Mouse (Mus musculus) lung, embryonic 15.5 days (tissue): ENCODE results near the gene Pth2. TPM values are rescaled to one million over a fixed set of nuclear protein-coding genes. Genes with fewer than 3 reads are reported as not detected.

Experiments used
- ATAC-seq: fragments of 200-750 bp; cut with Nextera tagmentation; 2 replicates; pipeline ENCODE4 v1.8.0; 2017; ENCODE audit warnings: moderate number of reproducible peaks, borderline replicate concordance; ENCODE audit not compliant: low FRiP score, low TSS enrichment; ENCODE audit errors: extremely low read depth
- H3K27ac ChIP-seq: fragments of 300-500 bp; sonication (generic); 2 replicates; pipeline ENCODE4 v1.5.1; 2015; ENCODE audit warnings: moderate library complexity, mild to moderate bottlenecking, inconsistent platforms
- H3K27me3 ChIP-seq: fragments of 300-500 bp; sonication (generic); 2 replicates; pipeline ENCODE4 v1.6.1; 2015; ENCODE audit warnings: inconsistent platforms
- H3K36me3 ChIP-seq: fragments of 300-500 bp; sonication (generic); 2 replicates; pipeline ENCODE4 v1.6.1; 2015; ENCODE audit warnings: inconsistent platforms
- H3K4me1 ChIP-seq: fragments of 300-500 bp; sonication (generic); 2 replicates; pipeline ENCODE4 v1.6.1; 2015; ENCODE audit warnings: inconsistent platforms
- H3K4me2 ChIP-seq: fragments of 300-500 bp; sonication (generic); 2 replicates; pipeline ENCODE4 v1.6.1; 2015; ENCODE audit warnings: inconsistent platforms, mild to moderate bottlenecking, moderate library complexity
- H3K4me3 ChIP-seq: fragments of 300-500 bp; sonication (generic); 2 replicates; pipeline ENCODE4 v1.5.1; 2015; ENCODE audit warnings: mild to moderate bottlenecking, inconsistent platforms
- H3K9ac ChIP-seq: fragments of 300-500 bp; sonication (generic); 2 replicates; pipeline ENCODE4 v1.6.1; 2015; ENCODE audit warnings: inconsistent platforms
- H3K9me3 ChIP-seq: fragments of 300-500 bp; sonication (generic); 2 replicates; pipeline ENCODE4 v1.6.1; 2016; ENCODE audit warnings: inconsistent platforms
- WGBS: fragments of 180-500 bp; shearing (Covaris S2); methylation state at CpG from one replicate; pipeline ENCODE4 v1.1.7; 2015; 5-methylcytosine and 5-hydroxymethylcytosine counted together
- polyA plus RNA-seq: library from polyadenylated mRNA; unstranded; fragments of >200 nt; fragmentation: Nextera tagmentation; extraction: Ambion mirVana; gene quantifications from 2 replicates; pipeline ENCODE4 v1.2.1, GENCODE M21; 2015

The Pth2 gene
- polyA plus RNA-seq, 1 experiment from 2014 or later = not detected

DNA sequence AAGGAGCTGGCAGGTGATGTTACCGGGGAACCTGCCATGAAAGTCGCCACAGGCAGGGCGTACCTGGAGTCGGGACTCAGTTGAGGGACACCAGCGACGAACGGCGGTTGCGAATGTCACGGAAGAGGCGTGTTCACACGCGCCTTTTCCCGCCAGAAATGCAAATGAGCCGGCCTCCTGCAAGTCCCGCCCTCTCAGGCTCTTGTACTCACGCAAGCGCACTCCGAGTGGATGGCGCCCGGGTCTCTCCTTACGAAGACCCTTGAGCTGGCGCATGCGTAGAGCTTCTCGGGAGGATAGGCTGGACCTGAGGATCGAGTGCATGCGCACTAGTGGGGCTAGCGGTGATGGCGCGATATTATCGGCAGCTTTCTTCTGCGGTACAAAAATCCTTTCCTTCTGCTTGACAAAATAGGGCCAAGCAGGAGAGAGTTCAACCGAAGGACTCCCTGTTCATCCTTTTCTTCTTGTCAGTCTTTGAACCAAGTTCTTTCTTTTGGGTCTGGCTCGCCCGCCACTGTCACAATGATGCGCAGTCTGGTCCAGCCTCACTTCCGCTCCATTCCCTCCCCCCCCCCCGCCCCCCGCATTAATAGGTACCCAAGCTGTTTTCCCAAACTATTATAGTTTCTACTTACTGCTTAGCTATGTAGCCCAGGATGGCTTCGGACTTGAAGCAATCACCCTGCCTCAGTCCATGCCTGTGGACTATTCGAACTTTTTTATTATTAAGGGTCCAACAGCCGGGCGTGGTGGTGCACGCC is 23.8 kb downstream of the Pth2 start, which contains the start of gene Ccdc155:
Gene Ccdc155, minus strand, starts transcription at position 513 of the 764 bp plus-strand sequence.
- 7% methylated on average over 43 of the region's 44 CpGs for WGBS
- Histone ChIP-seq H3K9ac (peak within 1 kb of the TSS; percentile 26; the same call in 1 of the 2 replicates), H3K36me3 (no peaks in the 10 kb centered on the region), H3K4me3 (peak within 1 kb of the TSS; percentile 49), H3K9me3 (no peaks in the 10 kb centered on the region), H3K27me3 (peaks cover 5% of the 10 kb centered on the region), H3K4me1 (no peaks in the 10 kb centered on the region), H3K27ac (no peak within 1 kb of the TSS), H3K4me2 (peak within 1 kb of the TSS; percentile 59)
- ATAC-seq = peak; percentile 95

GRCm38 (mm10) chr7:45208260-45208659 is 27.5 kb downstream of the Pth2 start:
- H3K27me3 ChIP-seq = peaks cover 37% of the 10 kb centered on the region
- no peak overlapping the region for H3K4me2 ChIP-seq
- peaks cover 9% of the 10 kb centered on the region; the same call in 1 of the 2 replicates for H3K4me1 ChIP-seq
- H3K9me3 ChIP-seq = no peaks in the 10 kb centered on the region
- H3K27ac ChIP-seq = no peak overlapping the region
- no peak overlapping the region for H3K9ac ChIP-seq
- 76% methylated on average over 6 of the region's 6 CpGs for WGBS
- ATAC-seq = no peak
- H3K4me3 ChIP-seq = no peak overlapping the region
- H3K36me3 ChIP-seq = no peaks in the 10 kb centered on the region

DNA sequence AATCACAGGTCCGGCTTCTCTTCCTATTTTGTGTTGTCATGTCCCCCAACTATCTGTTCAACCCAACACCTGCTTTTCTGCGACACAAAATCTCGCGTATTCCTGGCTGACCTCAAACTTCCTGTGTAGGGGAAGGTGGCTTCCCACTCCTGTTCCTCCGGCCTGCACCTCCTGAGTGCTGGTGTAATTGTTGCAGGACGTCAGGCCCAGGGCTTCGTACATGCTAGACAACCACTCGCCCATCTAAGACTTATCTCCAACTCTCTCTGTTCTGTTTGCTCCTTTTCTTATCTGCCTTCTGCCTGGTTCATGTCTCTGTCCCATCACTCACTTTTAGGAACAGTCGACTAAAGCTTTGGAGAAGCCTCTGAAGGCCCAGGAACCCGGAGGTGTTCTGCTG is 30.3 kb downstream of the Pth2 start:
- ATAC-seq = no peak
- peaks cover 16% of the 10 kb centered on the region; the same call in 1 of the 2 replicates for H3K4me1 ChIP-seq
- peaks cover 35% of the 10 kb centered on the region for H3K27me3 ChIP-seq
- no peaks in the 10 kb centered on the region for H3K9me3 ChIP-seq
- H3K27ac ChIP-seq = no peak overlapping the region
- 45% methylated on average over 10 of the region's 10 CpGs for WGBS
- no peak overlapping the region for H3K9ac ChIP-seq
- no peaks in the 10 kb centered on the region for H3K36me3 ChIP-seq
- H3K4me3 ChIP-seq = no peak overlapping the region
- no peak overlapping the region for H3K4me2 ChIP-seq

DNA sequence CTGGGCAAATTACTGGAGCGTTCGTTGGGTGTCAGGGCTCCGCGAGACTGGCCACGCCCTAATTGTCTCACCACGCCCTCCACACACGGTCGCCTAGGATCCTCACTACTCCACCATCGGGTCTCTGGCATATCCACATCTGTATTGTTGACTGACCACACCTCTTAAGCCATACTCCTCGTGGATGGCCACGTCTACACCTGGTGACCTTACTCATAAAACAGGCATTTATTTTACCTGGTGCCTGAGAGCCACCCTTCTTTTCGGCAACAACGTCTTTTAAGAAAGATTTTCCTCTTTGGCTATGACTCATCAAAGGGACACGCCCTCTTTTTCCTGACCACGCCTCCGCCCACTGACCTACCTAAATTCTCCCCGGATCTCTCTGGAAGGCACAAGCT is 31.1 kb downstream of the Pth2 start, which contains the start of gene Dkkl1:
Gene Dkkl1, minus strand, starts transcription at position 297 of the 401 bp plus-strand sequence.
- ATAC-seq = no peak
- no peaks in the 10 kb centered on the region for H3K9me3 ChIP-seq
- H3K27ac ChIP-seq = no peak within 1 kb of the TSS
- 5% methylated on average over 17 of the region's 17 CpGs for whole genome bisulfite sequencing
- peaks cover 18% of the 10 kb centered on the region for H3K4me1 ChIP-seq
- peak within 1 kb of the TSS; percentile 6; the same call in 1 of the 2 replicates for H3K4me3 ChIP-seq
- peaks cover 35% of the 10 kb centered on the region for H3K27me3 ChIP-seq
- peak within 1 kb of the TSS; percentile 31 for H3K4me2 ChIP-seq
- H3K9ac ChIP-seq = no peak within 1 kb of the TSS
- H3K36me3 ChIP-seq = no peaks in the 10 kb centered on the region

- Histone ChIP-seq H3K9ac (no peak overlapping the region), H3K4me2 (no peak overlapping the region), H3K36me3 (peaks cover 1% of the 10 kb centered on the region; the same call in 1 of the 2 replicates), H3K4me3 (no peak overlapping the region), H3K27ac (no peak overlapping the region), H3K9me3 (no peaks in the 10 kb centered on the region), H3K27me3 (peaks cover 35% of the 10 kb centered on the region), H3K4me1 (peaks cover 23% of the 10 kb centered on the region)
- 72% methylated on average over 7 of the region's 7 CpGs for WGBS
- no peak for ATAC-seq
Observed at GRCm38 (mm10) chr7:45212356-45212755, 31.6 kb downstream of the Pth2 start.

- WGBS = 66% methylated on average over 5 of the region's 5 CpGs
- Histone ChIP-seq H3K4me2 (no peak overlapping the region), H3K4me1 (peaks cover 35% of the 10 kb centered on the region), H3K36me3 (peaks cover 13% of the 10 kb centered on the region), H3K9ac (no peak overlapping the region), H3K9me3 (no peaks in the 10 kb centered on the region), H3K27ac (no peak overlapping the region), H3K4me3 (no peak overlapping the region), H3K27me3 (peaks cover 35% of the 10 kb centered on the region)
- no peak for ATAC-seq
Observed at GRCm38 (mm10) chr7:45213708-45214107, 32.9 kb downstream of the Pth2 start.

DNA sequence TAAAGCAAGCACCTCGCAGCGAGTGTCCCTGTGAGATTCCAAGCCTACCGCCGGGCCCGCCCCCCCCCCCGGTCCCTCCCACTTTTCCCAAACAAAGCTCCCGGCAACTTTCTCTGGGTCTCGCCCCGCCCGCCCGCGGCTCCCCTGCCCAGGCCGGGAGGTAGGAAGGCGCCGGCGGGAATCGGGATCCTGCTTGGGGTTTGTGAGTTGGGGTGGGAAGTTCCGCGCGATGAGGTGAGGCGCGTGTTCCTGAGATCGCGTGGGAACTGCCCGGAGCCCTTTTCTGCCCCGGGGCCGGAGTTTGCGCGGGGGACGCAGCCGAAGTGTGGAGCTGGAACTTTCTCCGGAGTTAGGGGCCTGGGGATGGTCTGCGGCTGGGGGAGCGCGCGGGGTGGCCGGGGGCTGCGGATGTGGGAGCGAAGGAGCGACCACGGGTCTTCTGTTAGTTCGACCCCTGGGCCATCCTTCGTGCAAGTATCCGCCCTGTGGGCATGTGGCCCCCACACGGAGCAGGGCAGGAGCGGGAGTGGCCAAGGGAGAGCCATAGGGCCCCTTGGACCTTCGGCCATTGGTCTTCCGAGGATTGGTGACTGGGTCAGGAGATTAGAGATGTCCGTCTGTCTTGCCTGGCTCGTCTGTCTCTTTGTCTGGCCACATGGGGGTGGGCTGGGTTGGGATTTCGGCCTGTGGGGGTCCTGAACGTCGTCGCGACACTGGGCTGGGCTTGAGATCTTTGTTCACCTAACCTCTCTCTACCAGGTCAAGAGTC is 35.1 kb downstream of the Pth2 start, which contains the start of gene Tead2:
Gene Tead2, plus strand, starts transcription at position 81 of the 769 bp plus-strand sequence.
- peak within 1 kb of the TSS; percentile 91 for H3K27ac ChIP-seq
- H3K4me3 ChIP-seq = peak within 1 kb of the TSS; percentile 63
- H3K4me1 ChIP-seq = peaks cover 39% of the 10 kb centered on the region
- peak within 1 kb of the TSS; percentile 90 for H3K9ac ChIP-seq
- peak within 1 kb of the TSS; percentile 79 for H3K4me2 ChIP-seq
- no peaks in the 10 kb centered on the region for H3K9me3 ChIP-seq
- H3K27me3 ChIP-seq = peaks cover 22% of the 10 kb centered on the region
- H3K36me3 ChIP-seq = peaks cover 33% of the 10 kb centered on the region
- peak; percentile 67 for ATAC-seq
- 2% methylated on average over 53 of the region's 55 CpGs for WGBS

GRCm38 (mm10) chr7:45216442-45217183 is 35.8 kb downstream of the Pth2 start:
- WGBS = under 1% methylated on average over 13 of the region's 13 CpGs

DNA sequence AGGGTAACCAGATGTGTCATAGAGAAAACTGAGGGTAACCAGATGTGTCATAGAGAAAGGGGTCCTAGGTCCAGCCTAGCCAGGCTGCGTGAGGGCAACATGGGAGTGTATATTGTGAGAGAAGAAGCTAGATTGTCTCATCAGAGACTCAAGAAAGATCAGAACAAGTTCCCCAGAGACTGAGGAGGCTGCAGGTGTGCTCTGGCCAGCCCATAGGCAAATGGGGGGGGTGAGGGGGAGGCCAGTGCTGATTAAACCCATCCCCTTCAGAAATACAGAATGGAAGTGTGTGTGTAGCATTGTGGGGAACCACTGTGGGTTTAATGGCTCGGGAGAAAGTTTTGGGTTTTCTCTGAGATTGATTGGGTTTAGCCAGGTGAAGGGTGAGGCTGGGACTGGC is 40.9 kb downstream of the Pth2 start:
- WGBS = 73% methylated on average over 2 of the region's 2 CpGs

More at GRCm38 (mm10) chr7:45216442-45217183, 35.8 kb downstream of the Pth2 start:
- peaks cover 38% of the 10 kb centered on the region for H3K4me1 ChIP-seq
- peak overlapping the region; percentile 91 for H3K27ac ChIP-seq
- H3K9ac ChIP-seq = peak overlapping the region; percentile 90
- peak; percentile 90 for ATAC-seq
- peaks cover 39% of the 10 kb centered on the region for H3K36me3 ChIP-seq
- peaks cover 14% of the 10 kb centered on the region for H3K27me3 ChIP-seq
- H3K4me3 ChIP-seq = peak overlapping the region; percentile 63
- H3K9me3 ChIP-seq = no peaks in the 10 kb centered on the region
- H3K4me2 ChIP-seq = peak overlapping the region; percentile 79

GRCm38 (mm10) chr7:45224826-45225225 is 44.0 kb downstream of the Pth2 start:
- no peak for ATAC-seq
- Histone ChIP-seq H3K4me3 (no peak overlapping the region), H3K9ac (no peak overlapping the region), H3K4me2 (no peak overlapping the region), H3K4me1 (no peaks in the 10 kb centered on the region), H3K27me3 (no peaks in the 10 kb centered on the region), H3K27ac (no peak overlapping the region), H3K9me3 (no peaks in the 10 kb centered on the region), H3K36me3 (peaks cover 93% of the 10 kb centered on the region)
- 88% methylated on average over 7 of the region's 7 CpGs for WGBS

More for the DNA sequence above, 40.9 kb downstream of the Pth2 start:
- Histone ChIP-seq H3K9ac (no peak overlapping the region), H3K9me3 (no peaks in the 10 kb centered on the region), H3K27ac (no peak overlapping the region), H3K4me1 (peaks cover 24% of the 10 kb centered on the region), H3K27me3 (no peaks in the 10 kb centered on the region), H3K36me3 (peaks cover 88% of the 10 kb centered on the region), H3K4me3 (no peak overlapping the region), H3K4me2 (no peak overlapping the region)
- no peak for ATAC-seq

DNA sequence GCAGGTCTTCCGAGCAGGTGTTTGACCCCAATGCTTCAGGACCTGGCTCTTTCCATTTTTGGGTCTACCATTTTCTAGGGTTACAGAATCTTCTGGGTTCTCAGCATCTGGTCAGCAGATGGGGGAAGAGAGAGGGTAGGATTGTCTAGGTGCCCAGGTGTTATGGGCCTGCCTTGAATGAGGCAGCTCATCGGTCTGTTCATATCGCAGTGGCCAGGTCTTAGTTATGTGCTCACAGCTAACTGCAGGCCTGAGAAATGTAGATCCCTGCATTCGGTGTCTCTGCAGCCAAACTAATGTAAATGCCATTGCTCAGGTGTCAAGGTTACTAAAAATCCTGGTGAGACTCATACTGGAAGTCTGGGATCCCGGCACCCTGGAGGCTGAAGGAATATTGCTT is 45.6 kb downstream of the Pth2 start:
- H3K9ac ChIP-seq = no peak overlapping the region
- H3K36me3 ChIP-seq = peaks cover 84% of the 10 kb centered on the region
- no peak overlapping the region for H3K4me2 ChIP-seq
- H3K27ac ChIP-seq = no peak overlapping the region
- H3K4me3 ChIP-seq = no peak overlapping the region
- H3K9me3 ChIP-seq = no peaks in the 10 kb centered on the region
- no peak for ATAC-seq
- H3K27me3 ChIP-seq = no peaks in the 10 kb centered on the region
- H3K4me1 ChIP-seq = no peaks in the 10 kb centered on the region
- 93% methylated on average over 5 of the region's 5 CpGs for WGBS
